Mouse (Mus musculus): ENCODE results near the gene Vmn1r37. TPM values are rescaled to one million over a fixed set of nuclear protein-coding genes. Genes with fewer than 3 reads are reported as not detected.

The Vmn1r37 gene
- polyA plus RNA-seq (2012; ENCODE audit: low replicate concordance), result not detected in 2 replicates

GRCm38 (mm10) chr6:66729082-66729481, at the start of gene Vmn1r37:
Vmn1r37 (plus strand) TSS chr6:66729382.

GRCm38 (mm10) chr6:66685806-66686205, 43.4 kb upstream of the Vmn1r37 start, which contains the start of gene Vmn1r35:
Vmn1r35 (minus strand) TSS chr6:66685906.

GRCm38 (mm10) chr6:66719068-66719467, 10.1 kb upstream of the Vmn1r37 start, which contains the start of gene Vmn1r36:
Vmn1r36 (minus strand) TSS chr6:66719168.

GRCm38 (mm10) chr6:66782527-66782926, 53.3 kb downstream of the Vmn1r37 start, which contains the start of gene Vmn1r38:
Vmn1r38 (minus strand) TSS chr6:66782627.

Other genes with a start within 250 kb of the Vmn1r37 start
- 3.8 and 7.1 TPM in 2 replicates for gene Mad2l1, start 194.0 kb upstream of the Vmn1r37 start, polyA plus RNA-seq (2012; ENCODE audit: low replicate concordance)
- 0.08 TPM in 1 of 2 replicates, not detected in the other for gene Vmn1r32, start 169.3 kb upstream of the Vmn1r37 start, polyA plus RNA-seq (2012; ENCODE audit: low replicate concordance)
- not detected in 2 replicates for gene Vmn1r33, start 111.1 kb upstream of the Vmn1r37 start, polyA plus RNA-seq (2012; ENCODE audit: low replicate concordance)
- gene Vmn1r34, start 85.5 kb upstream of the Vmn1r37 start, polyA plus RNA-seq (2012; ENCODE audit: low replicate concordance), result not detected in 2 replicates
- not detected in 2 replicates for gene Vmn1r35, start 43.5 kb upstream of the Vmn1r37 start, polyA plus RNA-seq (2012; ENCODE audit: low replicate concordance)
- gene Vmn1r36, start 10.2 kb upstream of the Vmn1r37 start, polyA plus RNA-seq (2012; ENCODE audit: low replicate concordance), result not detected in 2 replicates
- gene Vmn1r38, start 53.2 kb downstream of the Vmn1r37 start, polyA plus RNA-seq (2012; ENCODE audit: low replicate concordance), result not detected in 2 replicates
- not detected in 2 replicates for gene Vmn1r39, start 81.2 kb downstream of the Vmn1r37 start, polyA plus RNA-seq (2012; ENCODE audit: low replicate concordance)
- gene Gng12, start 167.0 kb downstream of the Vmn1r37 start, polyA plus RNA-seq (2012; ENCODE audit: low replicate concordance), result 1.3 and 1.8 TPM in 2 replicates

All from leukemia stem cell, adult 10-12 weeks (primary cell).